Mouse (Mus musculus) CH12.LX (cell line): ENCODE results near the gene Mt1.

Experiments
- CTCF ChIP-seq, 2 experiments: IDR thresholded peaks in 1 of 2; conservative IDR thresholded peaks in 1 of 2; 2 replicates each; pipeline ENCODE4 v1.5.1; 2011 to 2012; ENCODE audit warnings: low read depth in 2 of 2, low read length in 2 of 2, improper control_type of control experiment in 1 of 2, inconsistent platforms in 1 of 2, mild to moderate bottlenecking in 1 of 2, moderate library complexity in 1 of 2
- EP300 ChIP-seq: IDR thresholded peaks from 2 replicates; pipeline ENCODE4 v1.6.1; 2011; ENCODE audit warnings: low read length, improper control_type of control experiment
- HCFC1 ChIP-seq: IDR thresholded peaks from 2 replicates; pipeline ENCODE4 v1.6.1; 2012; ENCODE audit warnings: low read depth, mild to moderate bottlenecking, inconsistent platforms, low read length, improper control_type of control experiment
- KAT2A ChIP-seq: IDR thresholded peaks from 2 replicates; pipeline ENCODE4 v1.6.1; 2012; ENCODE audit warnings: low read length, improper control_type of control experiment, inconsistent platforms; ENCODE audit not compliant: insufficient replicate concordance
- POLR2A ChIP-seq: IDR thresholded peaks from 2 replicates; pipeline ENCODE4 v1.6.1; 2011; ENCODE audit warnings: low read depth, mild to moderate bottlenecking, improper control_type of control experiment, low read length
- SIN3A ChIP-seq: IDR thresholded peaks from 2 replicates; pipeline ENCODE4 v1.6.1; 2012; ENCODE audit warnings: low read length, improper control_type of control experiment, inconsistent platforms
- TCF12 ChIP-seq: IDR thresholded peaks from 2 replicates; pipeline ENCODE4 v1.6.1; 2014; ENCODE audit warnings: low read depth, mild to moderate bottlenecking, inconsistent platforms, low read length, improper control_type of control experiment
- ZMIZ1 ChIP-seq: IDR thresholded peaks from 2 replicates; pipeline ENCODE4 v1.6.1; 2012; ENCODE audit warnings: low read depth, mild to moderate bottlenecking, inconsistent platforms, low read length, improper control_type of control experiment

DNA sequence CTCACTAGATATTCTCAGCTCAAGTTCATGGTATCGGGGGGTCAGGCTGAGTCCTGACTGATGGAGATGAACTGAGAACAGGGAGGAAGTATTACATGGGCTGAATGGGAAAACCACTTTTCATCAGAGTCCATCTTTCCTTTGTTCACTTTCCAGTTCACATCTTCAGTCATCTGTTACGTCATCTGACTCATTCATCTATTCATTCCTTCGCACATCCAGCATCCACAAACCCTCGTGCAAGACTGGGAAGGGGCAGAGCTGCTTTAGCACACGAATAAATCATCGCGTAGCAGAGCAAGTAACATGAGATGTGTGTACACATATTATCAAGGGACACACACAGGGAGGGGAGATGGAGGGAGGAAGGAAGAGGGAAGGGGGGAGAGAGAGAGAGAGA, 42.7 kb upstream of the Mt1 start:
- TF ChIP-seq KAT2A (no peak), CTCF (conservative IDR thresholded peaks at IDR 0.05 in 1 of 2, IDR thresholded peaks at IDR 0.05 in 1 of 2; ENCODE audit: low read depth in 2 of 2, low read length in 2 of 2) (no peak), POLR2A (no peak), HCFC1 (no peak), SIN3A (no peak), EP300 (no peak), ZMIZ1 (no peak), TCF12 (no peak)
